Mouse (Mus musculus): ENCODE results near the gene Lrrc45. TPM values are rescaled to one million over a fixed set of nuclear protein-coding genes. Genes with fewer than 3 reads are reported as not detected.

Lrrc45 gene
- polyA plus RNA-seq, 1 experiment from 2014 or later: 34.4 TPM

- 12% methylated on average over 17 of the region's 17 CpGs for WGBS
- peak overlapping the region; percentile 52 for H3K4me3 ChIP-seq (ENCODE audit: low read depth, low read length)
- H3K27ac ChIP-seq (ENCODE audit: low read depth, low read length): no peak overlapping the region
Observed at GRCm38 (mm10) chr11:120720450-120720849, 6.7 kb downstream of the Lrrc45 start.

GRCm38 (mm10) chr11:120721124-120722066 is 7.7 kb downstream of the Lrrc45 start, which contains the start of gene Rac3:
Rac3 (plus strand) TSS chr11:120721470.
- Histone ChIP-seq H3K27me3 (ENCODE audit: control insufficient read depth, insufficient read depth, low read length) (peaks cover 2% of the 10 kb centered on the region), H3K27ac (ENCODE audit: low read depth, low read length) (no peak within 1 kb of the TSS; the same call in 1 of the 2 replicates)
- 1% methylated on average over 87 of the region's 90 CpGs for WGBS

More at GRCm38 (mm10) chr11:120720450-120720849, 6.7 kb downstream of the Lrrc45 start:
- H3K4me2 ChIP-seq (replicated peaks; ENCODE audit: low read depth, low read length): peak overlapping the region; percentile 88
- peaks cover 10% of the 10 kb centered on the region for H3K4me1 ChIP-seq (replicated peaks; ENCODE audit: control insufficient read depth, insufficient read depth, low read length)
- peak overlapping the region; percentile 72 for H3K9ac ChIP-seq (ENCODE audit: low read depth, low read length)
- H3K9me3 ChIP-seq (ENCODE audit: control insufficient read depth, low read length): no peaks in the 10 kb centered on the region
- DNase-seq (ENCODE audit: low spot score) (peak; percentile 95), ATAC-seq (ENCODE audit: low FRiP score) (peak; percentile 46; the same call in 1 of the 2 replicates)
- H3K27me3 ChIP-seq (ENCODE audit: control insufficient read depth, insufficient read depth, low read length): peaks cover 2% of the 10 kb centered on the region
- peaks cover 5% of the 10 kb centered on the region; the same call in 1 of the 2 replicates for H3K36me3 ChIP-seq (ENCODE audit: control insufficient read depth, insufficient read depth, low read length)

GRCm38 (mm10) chr11:120722067-120722630 is 8.4 kb downstream of the Lrrc45 start:
- Histone ChIP-seq H3K4me2 (replicated peaks; ENCODE audit: low read depth, low read length) (peak overlapping the region; percentile 88), H3K27ac (ENCODE audit: low read depth, low read length) (no peak overlapping the region; the same call in 1 of the 2 replicates), H3K36me3 (ENCODE audit: control insufficient read depth, insufficient read depth, low read length) (peaks cover 4% of the 10 kb centered on the region; the same call in 1 of the 2 replicates), H3K4me1 (replicated peaks; ENCODE audit: control insufficient read depth, insufficient read depth, low read length) (peaks cover 10% of the 10 kb centered on the region), H3K27me3 (ENCODE audit: control insufficient read depth, insufficient read depth, low read length) (peaks cover 2% of the 10 kb centered on the region), H3K9ac (ENCODE audit: low read depth, low read length) (peak overlapping the region; percentile 72), H3K9me3 (ENCODE audit: control insufficient read depth, low read length) (no peaks in the 10 kb centered on the region), H3K4me3 (ENCODE audit: low read depth, low read length) (peak overlapping the region; percentile 52)
- no peak for ATAC-seq (ENCODE audit: low FRiP score)
- 21% methylated on average over 21 of the region's 21 CpGs for WGBS
- no peak for DNase-seq (ENCODE audit: low spot score)

More at GRCm38 (mm10) chr11:120721124-120722066, 7.7 kb downstream of the Lrrc45 start, which contains the start of gene Rac3:
- H3K36me3 ChIP-seq (ENCODE audit: control insufficient read depth, insufficient read depth, low read length): peaks cover 5% of the 10 kb centered on the region; the same call in 1 of the 2 replicates
- H3K4me3 ChIP-seq (ENCODE audit: low read depth, low read length): peak within 1 kb of the TSS; percentile 52
- DNase-seq (ENCODE audit: low spot score) (peak; percentile 87), ATAC-seq (ENCODE audit: low FRiP score) (peak; percentile 83)
- H3K9me3 ChIP-seq (ENCODE audit: control insufficient read depth, low read length): no peaks in the 10 kb centered on the region
- H3K9ac ChIP-seq (ENCODE audit: low read depth, low read length): peak within 1 kb of the TSS; percentile 72
- H3K4me2 ChIP-seq (replicated peaks; ENCODE audit: low read depth, low read length): peak within 1 kb of the TSS; percentile 88
- H3K4me1 ChIP-seq (replicated peaks; ENCODE audit: control insufficient read depth, insufficient read depth, low read length): peaks cover 10% of the 10 kb centered on the region

- H3K4me3 ChIP-seq (ENCODE audit: low read depth, low read length): no peak overlapping the region
- H3K4me1 ChIP-seq (replicated peaks; ENCODE audit: control insufficient read depth, insufficient read depth, low read length): peaks cover 10% of the 10 kb centered on the region
- peaks cover 2% of the 10 kb centered on the region; the same call in 1 of the 2 replicates for H3K36me3 ChIP-seq (ENCODE audit: control insufficient read depth, insufficient read depth, low read length)
- peaks cover 2% of the 10 kb centered on the region for H3K27me3 ChIP-seq (ENCODE audit: control insufficient read depth, insufficient read depth, low read length)
- no peaks in the 10 kb centered on the region for H3K9me3 ChIP-seq (ENCODE audit: control insufficient read depth, low read length)
- no peak overlapping the region for H3K9ac ChIP-seq (ENCODE audit: low read depth, low read length)
- H3K4me2 ChIP-seq (replicated peaks; ENCODE audit: low read depth, low read length): no peak overlapping the region
- 86% methylated on average over 11 of the region's 11 CpGs for WGBS
- no peak for ATAC-seq (ENCODE audit: low FRiP score)
- DNase-seq (ENCODE audit: low spot score): no peak
- no peak overlapping the region for H3K27ac ChIP-seq (ENCODE audit: low read depth, low read length)
Observed at GRCm38 (mm10) chr11:120722761-120723382, 9.1 kb downstream of the Lrrc45 start.

GRCm38 (mm10) chr11:120723509-120723908 is 9.8 kb downstream of the Lrrc45 start:
- ATAC-seq (ENCODE audit: low FRiP score) (no peak), DNase-seq (ENCODE audit: low spot score) (no peak)
- Histone ChIP-seq H3K27me3 (ENCODE audit: control insufficient read depth, insufficient read depth, low read length) (peaks cover 2% of the 10 kb centered on the region), H3K4me1 (replicated peaks; ENCODE audit: control insufficient read depth, insufficient read depth, low read length) (peaks cover 10% of the 10 kb centered on the region), H3K9ac (ENCODE audit: low read depth, low read length) (no peak overlapping the region), H3K36me3 (ENCODE audit: control insufficient read depth, insufficient read depth, low read length) (peaks cover 2% of the 10 kb centered on the region; the same call in 1 of the 2 replicates), H3K27ac (ENCODE audit: low read depth, low read length) (no peak overlapping the region), H3K4me3 (ENCODE audit: low read depth, low read length) (no peak overlapping the region), H3K4me2 (replicated peaks; ENCODE audit: low read depth, low read length) (no peak overlapping the region), H3K9me3 (ENCODE audit: control insufficient read depth, low read length) (no peaks in the 10 kb centered on the region)
- WGBS: 84% methylated on average over 7 of the region's 7 CpGs

GRCm38 (mm10) chr11:120726243-120727168 is 12.8 kb downstream of the Lrrc45 start:
- Histone ChIP-seq H3K36me3 (ENCODE audit: control insufficient read depth, insufficient read depth, low read length) (no peaks in the 10 kb centered on the region), H3K4me3 (ENCODE audit: low read depth, low read length) (peak overlapping the region; percentile 50), H3K9me3 (ENCODE audit: control insufficient read depth, low read length) (no peaks in the 10 kb centered on the region), H3K4me1 (replicated peaks; ENCODE audit: control insufficient read depth, insufficient read depth, low read length) (peaks cover 6% of the 10 kb centered on the region; the same call in 1 of the 2 replicates), H3K27ac (ENCODE audit: low read depth, low read length) (no peak overlapping the region), H3K27me3 (ENCODE audit: control insufficient read depth, insufficient read depth, low read length) (no peaks in the 10 kb centered on the region; the same call in 1 of the 2 replicates), H3K9ac (ENCODE audit: low read depth, low read length) (peak overlapping the region; percentile 53), H3K4me2 (replicated peaks; ENCODE audit: low read depth, low read length) (peak overlapping the region; percentile 86)
- ATAC-seq (ENCODE audit: low FRiP score): peak; percentile 55
- 17% methylated on average over 36 of the region's 36 CpGs for WGBS
- no peak for DNase-seq (ENCODE audit: low spot score)

GRCm38 (mm10) chr11:120727169-120727527 is 13.4 kb downstream of the Lrrc45 start, which contains the start of gene Dcxr:
Dcxr (minus strand) TSS chr11:120727281.
- Histone ChIP-seq H3K9ac (ENCODE audit: low read depth, low read length) (peak within 1 kb of the TSS; percentile 53), H3K27me3 (ENCODE audit: control insufficient read depth, insufficient read depth, low read length) (no peaks in the 10 kb centered on the region; the same call in 1 of the 2 replicates), H3K36me3 (ENCODE audit: control insufficient read depth, insufficient read depth, low read length) (no peaks in the 10 kb centered on the region), H3K4me1 (replicated peaks; ENCODE audit: control insufficient read depth, insufficient read depth, low read length) (peaks cover 1% of the 10 kb centered on the region; the same call in 1 of the 2 replicates), H3K27ac (ENCODE audit: low read depth, low read length) (no peak within 1 kb of the TSS), H3K4me2 (replicated peaks; ENCODE audit: low read depth, low read length) (peak within 1 kb of the TSS; percentile 86), H3K9me3 (ENCODE audit: control insufficient read depth, low read length) (no peaks in the 10 kb centered on the region), H3K4me3 (ENCODE audit: low read depth, low read length) (peak within 1 kb of the TSS; percentile 50)
- DNase-seq (ENCODE audit: low spot score) (peak; percentile 80), ATAC-seq (ENCODE audit: low FRiP score) (peak; percentile 90)
- 0% methylated on average over 14 of the region's 14 CpGs for WGBS

Measured in hindbrain, embryonic 11.5 days (tissue).